Mouse (Mus musculus) gastrocnemius, adult 18-20 months (tissue): ENCODE results near the gene Dip2b. TPM values are rescaled to one million over a fixed set of nuclear protein-coding genes. Genes with fewer than 3 reads are reported as not detected.

Experiments used
- DNase-seq: peaks from one replicate; pipeline ENCODE4 v3.0.0; 2021; ENCODE audit warnings: low spot score
- total RNA-seq, 2 experiments: library from RNA; stranded (reverse); gene quantifications; 2 replicates each; pipeline ENCODE4 v1.2.3; 2021

Gene Dip2b
- total RNA-seq, 2 experiments from 2014 or later: 5.3 to 5.7 TPM

- DNase-seq: no peak
These were observed 11.1 kb downstream of the Dip2b start for GRCm38 (mm10) chr15:100049496-100050087.

GRCm38 (mm10) chr15:100050940-100051339, 12.5 kb downstream of the Dip2b start:
- DNase-seq: no peak

GRCm38 (mm10) chr15:100052726-100053125, 14.3 kb downstream of the Dip2b start:
- no peak for DNase-seq

- no peak for DNase-seq
These were observed 18.0 kb downstream of the Dip2b start for GRCm38 (mm10) chr15:100056397-100056908.

GRCm38 (mm10) chr15:100057698-100058097, 19.2 kb downstream of the Dip2b start:
- no peak for DNase-seq

GRCm38 (mm10) chr15:100058143-100058542, 19.7 kb downstream of the Dip2b start:
- DNase-seq: no peak

GRCm38 (mm10) chr15:100058912-100059311, 20.4 kb downstream of the Dip2b start:
- DNase-seq: no peak

GRCm38 (mm10) chr15:100059626-100060311, 21.3 kb downstream of the Dip2b start:
- no peak for DNase-seq

- DNase-seq: no peak
These were observed 22.2 kb downstream of the Dip2b start for GRCm38 (mm10) chr15:100060513-100061140.

- no peak for DNase-seq
These were observed 22.9 kb downstream of the Dip2b start for GRCm38 (mm10) chr15:100061377-100061776.

GRCm38 (mm10) chr15:100063229-100063773, 24.8 kb downstream of the Dip2b start:
- DNase-seq: no peak

GRCm38 (mm10) chr15:100066702-100067101, 28.2 kb downstream of the Dip2b start:
- DNase-seq: no peak

GRCm38 (mm10) chr15:100069101-100069500, 30.6 kb downstream of the Dip2b start:
- DNase-seq: no peak

GRCm38 (mm10) chr15:100070021-100070420, 31.6 kb downstream of the Dip2b start:
- DNase-seq: no peak

GRCm38 (mm10) chr15:100071819-100072218, 33.4 kb downstream of the Dip2b start:
- DNase-seq: no peak

GRCm38 (mm10) chr15:100073696-100074453, 35.4 kb downstream of the Dip2b start:
- no peak for DNase-seq

- DNase-seq: no peak
These were observed 36.3 kb downstream of the Dip2b start for GRCm38 (mm10) chr15:100074754-100075153.

- DNase-seq: no peak
These were observed 37.9 kb downstream of the Dip2b start for GRCm38 (mm10) chr15:100076362-100076761.

GRCm38 (mm10) chr15:100080833-100081477, 42.5 kb downstream of the Dip2b start:
- DNase-seq: no peak

GRCm38 (mm10) chr15:100081478-100081998, 43.1 kb downstream of the Dip2b start:
- DNase-seq: no peak

GRCm38 (mm10) chr15:100082052-100082451, 43.6 kb downstream of the Dip2b start:
- no peak for DNase-seq
